Mouse (Mus musculus) forebrain, embryonic 13.5 days (tissue): ENCODE data around the gene Hectd4. TPM values are rescaled to one million over a fixed set of nuclear protein-coding genes. Genes with fewer than 3 reads are reported as not detected.
"Not testable (repeated sequence)": the region's sequence is repeated elsewhere in the genome, so short reads cannot be mapped to it uniquely, and the experiment has no call there.

Source experiments
- ATAC-seq: fragments of 200-750 bp; cut with Nextera tagmentation; 2 replicates; pipeline ENCODE4 v1.8.0; 2017
- H3K27ac ChIP-seq: fragments of 300-500 bp; sonication (generic); 2 replicates; pipeline ENCODE4 v1.5.1; 2015; ENCODE audit warnings: inconsistent platforms, mild to moderate bottlenecking, moderate library complexity
- H3K27me3 ChIP-seq: fragments of 300-500 bp; sonication (generic); 2 replicates; pipeline ENCODE4 v1.6.1; 2015; ENCODE audit warnings: mild to moderate bottlenecking, inconsistent platforms
- H3K36me3 ChIP-seq: fragments of 300-500 bp; sonication (generic); 2 replicates; pipeline ENCODE4 v1.6.1; 2015; ENCODE audit warnings: mild to moderate bottlenecking, inconsistent platforms; ENCODE audit not compliant: poor library complexity, severe bottlenecking
- H3K4me1 ChIP-seq: fragments of 300-500 bp; sonication (generic); 2 replicates; pipeline ENCODE4 v1.6.1; 2015; ENCODE audit warnings: inconsistent platforms
- H3K4me2 ChIP-seq: fragments of 300-500 bp; sonication (generic); 2 replicates; pipeline ENCODE4 v1.6.1; 2015; ENCODE audit warnings: inconsistent platforms, mild to moderate bottlenecking, moderate library complexity
- H3K4me3 ChIP-seq: fragments of 300-500 bp; sonication (generic); 2 replicates; pipeline ENCODE4 v1.5.1; 2015; ENCODE audit warnings: mild to moderate bottlenecking, inconsistent platforms
- H3K9ac ChIP-seq: fragments of 300-500 bp; sonication (generic); 2 replicates; pipeline ENCODE4 v1.6.1; 2015; ENCODE audit warnings: mild to moderate bottlenecking, inconsistent platforms
- H3K9me3 ChIP-seq: fragments of 300-500 bp; sonication (generic); replicated peaks from 2 replicates; pipeline ENCODE4 v1.6.1; 2016; ENCODE audit warnings: inconsistent platforms
- WGBS: fragments of 180-500 bp; shearing (Covaris S2); methylation state at CpG from one replicate; pipeline ENCODE4 v1.1.7; 2015; 5-methylcytosine and 5-hydroxymethylcytosine counted together
- polyA plus RNA-seq: library from polyadenylated mRNA; unstranded; fragments of >200 nt; fragmentation: Nextera tagmentation; extraction: Ambion mirVana; gene quantifications from 2 replicates; pipeline ENCODE4 v1.2.1, GENCODE M21; 2015

Hectd4 gene
- polyA plus RNA-seq, 1 experiment from 2014 or later: 12.6 TPM

- peak; percentile 66; the same call in 1 of the 2 replicates for ATAC-seq
- Histone ChIP-seq H3K4me1 (peaks cover 42% of the 10 kb centered on the region), H3K27me3 (peaks cover 8% of the 10 kb centered on the region; the same call in 1 of the 2 replicates), H3K4me3 (peak overlapping the region; percentile 96), H3K9me3 (no peaks in the 10 kb centered on the region), H3K9ac (peak overlapping the region; percentile 93), H3K27ac (peak overlapping the region; percentile 81), H3K36me3 (no peaks in the 10 kb centered on the region), H3K4me2 (peak overlapping the region; percentile 89)
- WGBS: 6% methylated on average over 17 of the region's 17 CpGs
Observed at GRCm38 (mm10) chr5:121191584-121191906, 28.5 kb upstream of the Hectd4 start.

- H3K9me3 ChIP-seq: no peaks in the 10 kb centered on the region
- no peaks in the 10 kb centered on the region for H3K36me3 ChIP-seq
- peaks cover 17% of the 10 kb centered on the region for H3K4me1 ChIP-seq
- H3K4me2 ChIP-seq: no peak overlapping the region
- WGBS: 25% methylated on average over 1 of the region's 1 CpGs
- H3K9ac ChIP-seq: no peak overlapping the region
- H3K4me3 ChIP-seq: no peak overlapping the region
- H3K27ac ChIP-seq: no peak overlapping the region
- H3K27me3 ChIP-seq: peaks cover 21% of the 10 kb centered on the region; the same call in 1 of the 2 replicates
- no peak for ATAC-seq
Observed at GRCm38 (mm10) chr5:121194173-121194572, 25.8 kb upstream of the Hectd4 start.

- WGBS: 52% methylated on average over 5 of the region's 5 CpGs
- H3K27ac ChIP-seq: no peak overlapping the region
- ATAC-seq: no peak
Observed at GRCm38 (mm10) chr5:121196764-121197163, 23.3 kb upstream of the Hectd4 start.

GRCm38 (mm10) chr5:121197337-121197736 lies 22.7 kb upstream of the Hectd4 start:
- Histone ChIP-seq H3K9me3 (no peaks in the 10 kb centered on the region), H3K27ac (no peak overlapping the region), H3K4me2 (no peak overlapping the region), H3K9ac (no peak overlapping the region), H3K4me3 (no peak overlapping the region), H3K4me1 (no peaks in the 10 kb centered on the region), H3K36me3 (no peaks in the 10 kb centered on the region), H3K27me3 (peaks cover 25% of the 10 kb centered on the region; the same call in 1 of the 2 replicates)
- no peak for ATAC-seq
- 81% methylated on average over 2 of the region's 2 CpGs for WGBS

More at GRCm38 (mm10) chr5:121196764-121197163, 23.3 kb upstream of the Hectd4 start:
- Histone ChIP-seq H3K4me3 (no peak overlapping the region), H3K27me3 (peaks cover 25% of the 10 kb centered on the region; the same call in 1 of the 2 replicates), H3K9ac (no peak overlapping the region), H3K9me3 (no peaks in the 10 kb centered on the region), H3K36me3 (no peaks in the 10 kb centered on the region), H3K4me1 (peaks cover 1% of the 10 kb centered on the region; the same call in 1 of the 2 replicates), H3K4me2 (no peak overlapping the region)

GRCm38 (mm10) chr5:121198376-121198775 lies 21.6 kb upstream of the Hectd4 start:
- H3K9me3 ChIP-seq: no peaks in the 10 kb centered on the region
- no peak overlapping the region for H3K4me2 ChIP-seq
- WGBS: 78% methylated on average over 5 of the region's 5 CpGs
- no peak overlapping the region for H3K27ac ChIP-seq
- H3K4me1 ChIP-seq: no peaks in the 10 kb centered on the region
- H3K9ac ChIP-seq: no peak overlapping the region
- no peak overlapping the region for H3K4me3 ChIP-seq
- no peaks in the 10 kb centered on the region for H3K36me3 ChIP-seq
- H3K27me3 ChIP-seq: peaks cover 25% of the 10 kb centered on the region; the same call in 1 of the 2 replicates
- ATAC-seq: no peak

GRCm38 (mm10) chr5:121201739-121202138 lies 18.3 kb upstream of the Hectd4 start:
- no peak overlapping the region for H3K4me3 ChIP-seq
- peaks cover 19% of the 10 kb centered on the region for H3K4me1 ChIP-seq
- H3K36me3 ChIP-seq: peaks cover 13% of the 10 kb centered on the region
- ATAC-seq: no peak
- H3K9ac ChIP-seq: no peak overlapping the region
- no peak overlapping the region for H3K27ac ChIP-seq
- WGBS: 51% methylated on average over 3 of the region's 3 CpGs
- H3K27me3 ChIP-seq: peaks cover 15% of the 10 kb centered on the region; the same call in 1 of the 2 replicates
- no peak overlapping the region for H3K4me2 ChIP-seq
- H3K9me3 ChIP-seq: no peaks in the 10 kb centered on the region

- no peak for ATAC-seq
- 74% methylated on average over 1 of the region's 1 CpGs for WGBS
- H3K27ac ChIP-seq: no peak overlapping the region
- no peak overlapping the region for H3K4me3 ChIP-seq
- H3K9me3 ChIP-seq: no peaks in the 10 kb centered on the region
- H3K4me1 ChIP-seq: peaks cover 23% of the 10 kb centered on the region
- peaks cover 8% of the 10 kb centered on the region; the same call in 1 of the 2 replicates for H3K27me3 ChIP-seq
- H3K36me3 ChIP-seq: peaks cover 20% of the 10 kb centered on the region
- no peak overlapping the region for H3K9ac ChIP-seq
- no peak overlapping the region for H3K4me2 ChIP-seq
Observed at GRCm38 (mm10) chr5:121202467-121202866, 17.6 kb upstream of the Hectd4 start.

- peak; percentile 94 for ATAC-seq
- WGBS: 2% methylated on average over 52 of the region's 52 CpGs
Observed at GRCm38 (mm10) chr5:121204132-121205089, 15.6 kb upstream of the Hectd4 start, which contains the start of gene Rpl6. Gene Rpl6, plus strand, starts transcription at chr5:121204481.

GRCm38 (mm10) chr5:121205537-121206130 lies 14.4 kb upstream of the Hectd4 start:
- WGBS: 81% methylated on average over 8 of the region's 10 CpGs
- not testable (repeated sequence) for H3K9me3 ChIP-seq, H3K27me3 ChIP-seq, ATAC-seq, H3K27ac ChIP-seq
- peak overlapping the region; percentile 98 for H3K9ac ChIP-seq
- H3K36me3 ChIP-seq: peaks cover 52% of the 10 kb centered on the region
- peak overlapping the region; percentile 98 for H3K4me3 ChIP-seq
- H3K4me2 ChIP-seq: peak overlapping the region; percentile 84
- peaks cover 28% of the 10 kb centered on the region for H3K4me1 ChIP-seq

More at GRCm38 (mm10) chr5:121204132-121205089, 15.6 kb upstream of the Hectd4 start, which contains the start of gene Rpl6:
- peaks cover 40% of the 10 kb centered on the region for H3K36me3 ChIP-seq
- H3K4me3 ChIP-seq: peak within 1 kb of the TSS; percentile 98
- no peaks in the 10 kb centered on the region for H3K9me3 ChIP-seq
- peak within 1 kb of the TSS; percentile 98 for H3K9ac ChIP-seq
- peak within 1 kb of the TSS; percentile 84 for H3K4me2 ChIP-seq
- peaks cover 28% of the 10 kb centered on the region for H3K4me1 ChIP-seq
- peak within 1 kb of the TSS; percentile 77 for H3K27ac ChIP-seq
- peaks cover 2% of the 10 kb centered on the region; the same call in 1 of the 2 replicates for H3K27me3 ChIP-seq

GRCm38 (mm10) chr5:121206540-121206939 lies 13.5 kb upstream of the Hectd4 start:
- H3K4me3 ChIP-seq: no peak overlapping the region
- no peak overlapping the region for H3K4me2 ChIP-seq

GRCm38 (mm10) chr5:121206984-121207383 lies 13.0 kb upstream of the Hectd4 start:
- Histone ChIP-seq H3K9me3 (no peaks in the 10 kb centered on the region), H3K27ac (no peak overlapping the region), H3K4me3 (no peak overlapping the region), H3K27me3 (no peaks in the 10 kb centered on the region), H3K9ac (no peak overlapping the region), H3K36me3 (peaks cover 65% of the 10 kb centered on the region), H3K4me2 (no peak overlapping the region), H3K4me1 (peaks cover 28% of the 10 kb centered on the region)
- 93% methylated on average over 3 of the region's 3 CpGs for WGBS
- ATAC-seq: no peak

More at GRCm38 (mm10) chr5:121206540-121206939, 13.5 kb upstream of the Hectd4 start:
- Histone ChIP-seq H3K36me3 (peaks cover 61% of the 10 kb centered on the region), H3K4me1 (peaks cover 28% of the 10 kb centered on the region), H3K27ac (no peak overlapping the region), H3K9me3 (no peaks in the 10 kb centered on the region), H3K27me3 (no peaks in the 10 kb centered on the region), H3K9ac (peak overlapping the region; percentile 98; the same call in 1 of the 2 replicates)
- 83% methylated on average over 9 of the region's 9 CpGs for WGBS
- ATAC-seq: no peak
